Mouse (Mus musculus) ES-Bruce4 (cell line): ENCODE data around the gene Pin1. TPM values are rescaled to one million over a fixed set of nuclear protein-coding genes. Genes with fewer than 3 reads are reported as not detected.

Source experiments
- H3K27ac ChIP-seq: 2 replicates; pipeline ENCODE4 v1.5.1; 2012; ENCODE audit warnings: low read length, inconsistent platforms; ENCODE audit not compliant: insufficient read depth
- H3K27me3 ChIP-seq: 2 replicates; pipeline ENCODE4 v1.6.1; 2012; ENCODE audit warnings: mild to moderate bottlenecking, low read length, inconsistent platforms; ENCODE audit not compliant: control insufficient read depth, poor library complexity, insufficient read depth, severe bottlenecking
- H3K36me3 ChIP-seq: 2 replicates; pipeline ENCODE4 v1.6.1; 2012; ENCODE audit warnings: inconsistent platforms, mild to moderate bottlenecking, low read length, moderate library complexity; ENCODE audit not compliant: control insufficient read depth, poor library complexity, insufficient read depth, severe bottlenecking
- H3K4me1 ChIP-seq: one replicate; pipeline ENCODE4 v1.8.1; 2011; ENCODE audit warnings: low read length; ENCODE audit not compliant: control insufficient read depth, insufficient read depth
- H3K4me3 ChIP-seq: 2 replicates; pipeline ENCODE4 v1.5.1; 2011; ENCODE audit warnings: low read depth, mild to moderate bottlenecking, low read length
- H3K9ac ChIP-seq: 2 replicates; pipeline ENCODE4 v1.6.1; 2012; ENCODE audit warnings: low read depth, mild to moderate bottlenecking, inconsistent platforms; ENCODE audit not compliant: poor library complexity, severe bottlenecking
- H3K9me3 ChIP-seq: replicated peaks from 2 replicates; pipeline ENCODE4 v1.6.1; 2012; ENCODE audit warnings: mild to moderate bottlenecking, low read length, inconsistent platforms; ENCODE audit not compliant: control insufficient read depth, poor library complexity, insufficient read depth, severe bottlenecking
- CTCF ChIP-seq: IDR thresholded peaks from one replicate; pipeline ENCODE4 v1.8.1; 2011; ENCODE audit warnings: low read depth, low read length
- EP300 ChIP-seq: IDR thresholded peaks from 2 replicates; pipeline ENCODE4 v1.6.1; 2011; ENCODE audit warnings: low read depth, low read length; ENCODE audit not compliant: insufficient read depth
- POLR2A ChIP-seq: IDR thresholded peaks from one replicate; pipeline ENCODE4 v1.8.1; 2011; ENCODE audit warnings: low read length; ENCODE audit not compliant: insufficient read depth
- polyA plus RNA-seq: library from polyadenylated mRNA; stranded (reverse); fragments of >200 nt; gene quantifications from 2 replicates; pipeline ENCODE4 v1.2.4, GENCODE M21; 2011; ENCODE audit warnings: low read depth; ENCODE audit not compliant: missing spikeins, insufficient read depth, insufficient read length

Pin1 gene
- polyA plus RNA-seq, 1 experiment = 17.6 TPM

GRCm38 (mm10) chr9:20644360-20645081, 7.4 kb upstream of the Pin1 start, which contains the start of gene Fbxl12:
Gene Fbxl12 (minus strand): TSS chr9:20644767.
- Histone ChIP-seq H3K4me3 (peak within 1 kb of the TSS; percentile 99), H3K4me1 (no peaks in the 10 kb centered on the region), H3K27me3 (no peaks in the 10 kb centered on the region), H3K9ac (peak within 1 kb of the TSS; percentile 75), H3K36me3 (peaks cover 7% of the 10 kb centered on the region; the same call in 1 of the 2 replicates), H3K9me3 (no peaks in the 10 kb centered on the region), H3K27ac (peak within 1 kb of the TSS; percentile 21; the same call in 1 of the 2 replicates)
- no peak for TF ChIP-seq EP300
- TF ChIP-seq POLR2A = peak; percentile 78

GRCm38 (mm10) chr9:20645121-20645520, 6.8 kb upstream of the Pin1 start:
- H3K27ac ChIP-seq = no peak overlapping the region; the same call in 1 of the 2 replicates
- no peak for TF ChIP-seq CTCF
- no peak for TF ChIP-seq POLR2A
- TF ChIP-seq EP300 = no peak

GRCm38 (mm10) chr9:20652260-20652658, 364 bp downstream of the Pin1 start:
- no peaks in the 10 kb centered on the region for H3K27me3 ChIP-seq
- H3K9me3 ChIP-seq = no peaks in the 10 kb centered on the region
- peak overlapping the region; percentile 83 for H3K4me3 ChIP-seq
- no peaks in the 10 kb centered on the region for H3K4me1 ChIP-seq
- peaks cover 29% of the 10 kb centered on the region for H3K36me3 ChIP-seq
- no peak overlapping the region for H3K27ac ChIP-seq
- no peak for TF ChIP-seq EP300
- no peak for TF ChIP-seq POLR2A
- H3K9ac ChIP-seq = peak overlapping the region; percentile 82

More at GRCm38 (mm10) chr9:20645121-20645520, 6.8 kb upstream of the Pin1 start:
- Histone ChIP-seq H3K9me3 (no peaks in the 10 kb centered on the region), H3K27me3 (no peaks in the 10 kb centered on the region), H3K36me3 (peaks cover 7% of the 10 kb centered on the region; the same call in 1 of the 2 replicates), H3K4me3 (peak overlapping the region; percentile 99), H3K4me1 (no peaks in the 10 kb centered on the region), H3K9ac (peak overlapping the region; percentile 75)

- Histone ChIP-seq H3K4me1 (no peaks in the 10 kb centered on the region), H3K9me3 (no peaks in the 10 kb centered on the region), H3K36me3 (peaks cover 39% of the 10 kb centered on the region), H3K27me3 (no peaks in the 10 kb centered on the region), H3K9ac (no peak overlapping the region), H3K27ac (no peak overlapping the region), H3K4me3 (no peak overlapping the region)
- no peak for TF ChIP-seq POLR2A
- no peak for TF ChIP-seq CTCF
- no peak for TF ChIP-seq EP300
Measured at GRCm38 (mm10) chr9:20653859-20654258, 2.0 kb downstream of the Pin1 start.

- TF ChIP-seq CTCF (no peak), EP300 (no peak), POLR2A (no peak)
- no peaks in the 10 kb centered on the region for H3K9me3 ChIP-seq
- H3K9ac ChIP-seq = no peak overlapping the region
- no peaks in the 10 kb centered on the region for H3K27me3 ChIP-seq
- no peaks in the 10 kb centered on the region for H3K4me1 ChIP-seq
- H3K4me3 ChIP-seq = no peak overlapping the region
- H3K36me3 ChIP-seq = peaks cover 52% of the 10 kb centered on the region
- no peak overlapping the region for H3K27ac ChIP-seq
Measured at GRCm38 (mm10) chr9:20657546-20657945, 5.7 kb downstream of the Pin1 start.

- peaks cover 35% of the 10 kb centered on the region for H3K36me3 ChIP-seq
- peak; percentile 82 for TF ChIP-seq CTCF
- no peak for TF ChIP-seq POLR2A
- TF ChIP-seq EP300 = no peak
Measured at GRCm38 (mm10) chr9:20662325-20662724, 10.4 kb downstream of the Pin1 start.

More at GRCm38 (mm10) chr9:20662325-20662724, 10.4 kb downstream of the Pin1 start:
- H3K4me3 ChIP-seq = no peak overlapping the region
- H3K9me3 ChIP-seq = no peaks in the 10 kb centered on the region
- H3K4me1 ChIP-seq = peaks cover 6% of the 10 kb centered on the region
- no peak overlapping the region for H3K27ac ChIP-seq
- no peak overlapping the region for H3K9ac ChIP-seq
- H3K27me3 ChIP-seq = no peaks in the 10 kb centered on the region
